Mouse (Mus musculus) adrenal gland, postnatal 36 days (tissue): Measurements from ENCODE around the gene Slc31a2. TPM values are rescaled to one million over a fixed set of nuclear protein-coding genes. Genes with fewer than 3 reads are reported as not detected.
A peak's percentile ranks its signal among the peaks of the same experiment; 100 is the strongest.
"Not testable (repeated sequence)": the region's sequence is repeated elsewhere in the genome, so short reads cannot be mapped to it uniquely, and the experiment has no call there.

Experiments
- DNase-seq, 2 experiments: peaks; one replicate each; pipeline ENCODE4 v3.0.0; 2021; ENCODE audit warnings: mixed read lengths in 1 of 2
- long read RNA-seq, 2 experiments: library from polyadenylated mRNA; stranded (forward); transcript quantifications; one replicate each; pipeline ENCODE4 v2.0.0; 2021; ENCODE audit warnings: borderline sequencing depth in 2 of 2
- total RNA-seq, 2 experiments: library from RNA; stranded (reverse); gene quantifications; 2 replicates each; pipeline ENCODE4 v1.2.3; 2021

Gene Slc31a2
- total RNA-seq, result 10 to 100 TPM; 30.8 to 36.9 TPM
- long read RNA-seq, experiment 1, transcript Slc31a2-201 (4 exons, 1,820 nt), result major isoform, 70 of 75 reads
- long read RNA-seq, experiment 1, partial matches to known transcripts, result 0 of 75 reads
- long read RNA-seq, experiment 1, other reads (novel, unspliced or antisense), result 5 of 75 reads
- long read RNA-seq, experiment 2, transcript Slc31a2-201 (4 exons, 1,820 nt), result major isoform, 22 of 29 reads
- long read RNA-seq, experiment 2, partial matches to known transcripts, result 1 of 29 reads
- long read RNA-seq, experiment 2, other reads (novel, unspliced or antisense), result 6 of 29 reads

GRCm38 (mm10) chr4:62262276-62262675 lies at the start of gene Slc31a2:
Gene Slc31a2, plus strand, starts transcription at chr4:62262562.
- no peak for DNase-seq

- DNase-seq, result no peak
Measured at GRCm38 (mm10) chr4:62213490-62213889, 48.9 kb upstream of the Slc31a2 start.

GRCm38 (mm10) chr4:62228391-62228790 lies 34.0 kb upstream of the Slc31a2 start:
- DNase-seq, result peak; percentile 51 to 65

GRCm38 (mm10) chr4:62229448-62229847 lies 32.9 kb upstream of the Slc31a2 start:
- peak; percentile 9 to 12 for DNase-seq

GRCm38 (mm10) chr4:62230153-62230552 lies 32.2 kb upstream of the Slc31a2 start:
- DNase-seq, result no peak

- peak in 1 of 2 experiments; percentile 14 for DNase-seq
Measured at GRCm38 (mm10) chr4:62230769-62231168, 31.6 kb upstream of the Slc31a2 start, which contains the start of gene Zfp37. Gene Zfp37, minus strand, starts transcription at chr4:62231047.

- no peak for DNase-seq
Measured at GRCm38 (mm10) chr4:62240586-62240985, 21.8 kb upstream of the Slc31a2 start.

- no peak for DNase-seq
Measured at GRCm38 (mm10) chr4:62248328-62248727, 14.0 kb upstream of the Slc31a2 start.

GRCm38 (mm10) chr4:62250896-62251544 lies 11.3 kb upstream of the Slc31a2 start:
- DNase-seq, result no peak

- DNase-seq, result no peak
Measured at GRCm38 (mm10) chr4:62251776-62252175, 10.6 kb upstream of the Slc31a2 start.

GRCm38 (mm10) chr4:62254551-62254950 lies 7.8 kb upstream of the Slc31a2 start:
- DNase-seq, result no peak

GRCm38 (mm10) chr4:62256931-62257330 lies 5.4 kb upstream of the Slc31a2 start:
- peak; percentile 68 to 71 for DNase-seq

GRCm38 (mm10) chr4:62263133-62263844 lies 927 bp downstream of the Slc31a2 start:
- no peak for DNase-seq

GRCm38 (mm10) chr4:62265154-62265836 lies 2.9 kb downstream of the Slc31a2 start:
- no peak for DNase-seq

GRCm38 (mm10) chr4:62266016-62266415 lies 3.7 kb downstream of the Slc31a2 start:
- DNase-seq, result not testable (repeated sequence)

- DNase-seq, result peak in 1 of 2 experiments; percentile 38
Measured at GRCm38 (mm10) chr4:62267101-62267500, 4.7 kb downstream of the Slc31a2 start.

- DNase-seq, result no peak
Measured at GRCm38 (mm10) chr4:62272696-62273095, 10.3 kb downstream of the Slc31a2 start.

- no peak for DNase-seq
Measured at GRCm38 (mm10) chr4:62273916-62274315, 11.6 kb downstream of the Slc31a2 start.

GRCm38 (mm10) chr4:62274841-62275536 lies 12.6 kb downstream of the Slc31a2 start:
- no peak for DNase-seq

- DNase-seq, result no peak
Measured at GRCm38 (mm10) chr4:62276642-62277041, 14.3 kb downstream of the Slc31a2 start.

GRCm38 (mm10) chr4:62277222-62277621 lies 14.9 kb downstream of the Slc31a2 start:
- no peak for DNase-seq

- DNase-seq, result no peak
Measured at GRCm38 (mm10) chr4:62278081-62278480, 15.7 kb downstream of the Slc31a2 start.
